Mouse (Mus musculus) MEL (cell line): ENCODE results near the gene Gm44973.

Source experiments
- CTCF ChIP-seq, 3 experiments: IDR thresholded peaks in 2 of 3; conservative IDR thresholded peaks in 1 of 3; 2 replicates each; pipeline ENCODE4 v1.5.1; 2011 to 2012; ENCODE audit warnings: low read length in 3 of 3, low read depth in 2 of 3, mild to moderate bottlenecking in 2 of 3, improper control_type of control experiment in 1 of 3, inconsistent platforms in 1 of 3, mixed read lengths in 1 of 3, moderate library complexity in 1 of 3; ENCODE audit not compliant: control insufficient read depth in 1 of 3, insufficient read depth in 1 of 3, poor library complexity in 1 of 3, severe bottlenecking in 1 of 3
- ETS1 ChIP-seq: IDR thresholded peaks from 2 replicates; pipeline ENCODE4 v1.6.1; 2012; ENCODE audit warnings: low read depth, mild to moderate bottlenecking, inconsistent platforms, low read length, improper control_type of control experiment, moderate library complexity

- TF ChIP-seq CTCF (IDR thresholded peaks at IDR 0.05 in 2 of 3, conservative IDR thresholded peaks at IDR 0.05 in 1 of 3; ENCODE audit: control insufficient read depth in 1 of 3, insufficient read depth in 1 of 3, low read depth in 2 of 3, low read length in 3 of 3, poor library complexity in 1 of 3, severe bottlenecking in 1 of 3): no peak
- no peak; the same call in 1 of the 2 replicates for TF ChIP-seq ETS1
Observed at GRCm38 (mm10) chr7:5061774-5062359, 46.6 kb downstream of the Gm44973 start, which contains the start of gene U2af2.
